Mouse (Mus musculus): ENCODE data around the gene Sec16b. TPM values are rescaled to one million over a fixed set of nuclear protein-coding genes. Genes with fewer than 3 reads are reported as not detected.

The Sec16b gene
- polyA plus RNA-seq, 1 experiment from 2014 or later = 1.8 TPM

DNA sequence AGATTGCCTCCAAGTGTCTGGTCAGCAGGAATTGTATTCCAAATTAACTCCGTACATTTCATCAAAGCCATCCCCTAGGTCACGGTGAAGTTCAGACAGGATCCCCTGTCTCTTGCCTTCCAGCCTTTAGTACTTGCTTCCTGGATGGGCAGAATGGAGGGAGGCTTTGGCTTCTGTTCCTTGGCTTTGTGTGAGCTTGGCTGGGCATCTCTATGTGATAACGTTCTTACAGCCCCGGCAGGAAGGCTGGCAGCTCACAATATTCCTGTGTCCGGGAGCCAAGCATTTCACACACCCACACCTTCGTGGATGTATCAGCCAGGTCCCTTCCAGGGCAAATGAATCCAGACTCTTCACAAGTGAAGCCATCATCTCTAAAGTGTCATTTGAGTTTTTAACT is 53.5 kb downstream of the Sec16b start:
- ATAC-seq (replicated peaks; ENCODE audit: low FRiP score, low read depth) = no peak
- no peak for DNase-seq (ENCODE audit: low spot score)
- no peaks in the 10 kb centered on the region for H3K27me3 ChIP-seq (ENCODE audit: insufficient read depth, low read length)
- H3K4me3 ChIP-seq (replicated peaks; ENCODE audit: low read depth, low read length) = no peak overlapping the region
- H3K36me3 ChIP-seq (ENCODE audit: insufficient read depth, low read length) = no peaks in the 10 kb centered on the region
- TF ChIP-seq CTCF (IDR thresholded peaks at IDR 0.05; ENCODE audit: low read depth) = no peak
- 76% methylated on average over 6 of the region's 6 CpGs for WGBS
- no peak overlapping the region for H3K27ac ChIP-seq
- no peak overlapping the region for H3K9ac ChIP-seq (ENCODE audit: low read depth, low read length)
- H3K4me1 ChIP-seq (replicated peaks; ENCODE audit: insufficient read depth, low read length) = no peaks in the 10 kb centered on the region
- no peaks in the 10 kb centered on the region for H3K9me3 ChIP-seq (replicated peaks; ENCODE audit: low read length)
- H3K4me2 ChIP-seq (ENCODE audit: low read length) = no peak overlapping the region

DNA sequence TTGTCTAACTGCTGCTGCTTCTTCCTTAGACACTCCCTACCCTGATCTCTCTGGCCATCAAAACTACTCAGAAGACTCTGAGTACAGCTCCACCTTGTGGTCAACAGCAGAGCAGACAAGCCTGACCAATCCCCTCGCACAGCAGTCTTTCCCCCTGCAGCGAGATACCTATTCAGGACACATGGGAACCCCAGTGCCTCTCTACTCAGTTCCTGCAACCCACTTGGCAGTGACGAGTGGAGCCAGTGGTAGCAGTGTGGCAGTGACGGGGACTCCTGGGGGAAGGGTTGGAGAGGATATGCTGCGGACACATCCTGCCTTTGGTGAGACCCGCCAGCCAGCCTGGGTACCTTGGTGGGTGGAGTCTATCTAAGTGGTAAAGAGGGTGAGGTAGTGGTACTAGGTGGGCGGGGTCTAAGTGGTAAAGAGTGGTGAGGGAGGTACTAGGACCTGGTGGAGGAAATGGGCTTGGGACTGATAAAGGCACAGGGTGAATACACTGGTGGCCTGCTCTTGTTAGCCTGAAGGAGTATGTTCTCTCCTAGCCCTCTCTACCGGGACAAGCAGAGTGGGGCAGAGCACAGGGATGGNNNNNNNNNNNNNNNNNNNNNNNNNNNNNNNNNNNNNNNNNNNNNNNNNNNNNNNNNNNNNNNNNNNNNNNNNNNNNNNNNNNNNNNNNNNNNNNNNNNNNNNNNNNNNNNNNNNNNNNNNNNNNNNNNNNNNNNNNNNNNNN is 54.3 kb downstream of the Sec16b start:
- peak; percentile 76 for TF ChIP-seq CTCF (IDR thresholded peaks at IDR 0.05; ENCODE audit: low read depth)
- DNase-seq (ENCODE audit: low spot score) = peak; percentile 75
- WGBS = 27% methylated on average over 8 of the region's 8 CpGs

DNA sequence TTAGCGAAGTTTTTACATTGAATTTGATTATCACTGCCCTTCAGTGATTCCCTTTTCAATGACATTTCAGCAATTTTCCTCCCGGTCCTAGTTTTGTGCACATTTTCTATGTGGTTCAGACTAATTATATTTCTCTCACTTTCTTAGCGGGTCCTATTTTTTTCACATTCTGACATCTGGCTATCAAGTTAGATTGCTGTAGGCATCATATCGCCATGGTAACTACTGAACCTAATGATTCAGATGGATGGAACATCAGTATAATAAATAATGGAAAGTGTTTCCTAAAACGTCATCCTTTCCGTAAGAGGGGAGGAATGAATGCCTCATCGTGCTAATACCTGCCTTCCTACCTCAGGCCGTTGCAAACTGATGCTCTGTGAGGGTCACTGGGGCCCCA is 61.3 kb downstream of the Sec16b start:
- Histone ChIP-seq H3K36me3 (ENCODE audit: insufficient read depth, low read length) (no peaks in the 10 kb centered on the region), H3K4me3 (replicated peaks; ENCODE audit: low read depth, low read length) (no peak overlapping the region), H3K27ac (no peak overlapping the region), H3K9me3 (replicated peaks; ENCODE audit: low read length) (no peaks in the 10 kb centered on the region), H3K4me1 (replicated peaks; ENCODE audit: insufficient read depth, low read length) (no peaks in the 10 kb centered on the region), H3K9ac (ENCODE audit: low read depth, low read length) (no peak overlapping the region), H3K27me3 (ENCODE audit: insufficient read depth, low read length) (no peaks in the 10 kb centered on the region), H3K4me2 (ENCODE audit: low read length) (no peak overlapping the region)
- 89% methylated on average over 8 of the region's 8 CpGs for WGBS
- DNase-seq (ENCODE audit: low spot score) (no peak), ATAC-seq (replicated peaks; ENCODE audit: low FRiP score, low read depth) (no peak)
- TF ChIP-seq CTCF (IDR thresholded peaks at IDR 0.05; ENCODE audit: low read depth) = no peak

More for the DNA sequence above, 54.3 kb downstream of the Sec16b start:
- Histone ChIP-seq H3K4me2 (ENCODE audit: low read length) (no peak overlapping the region), H3K4me1 (replicated peaks; ENCODE audit: insufficient read depth, low read length) (no peaks in the 10 kb centered on the region), H3K9ac (ENCODE audit: low read depth, low read length) (no peak overlapping the region), H3K9me3 (replicated peaks; ENCODE audit: low read length) (no peaks in the 10 kb centered on the region), H3K36me3 (ENCODE audit: insufficient read depth, low read length) (no peaks in the 10 kb centered on the region), H3K4me3 (replicated peaks; ENCODE audit: low read depth, low read length) (no peak overlapping the region), H3K27me3 (ENCODE audit: insufficient read depth, low read length) (no peaks in the 10 kb centered on the region), H3K27ac (no peak overlapping the region)
- peak; percentile 59; the same call in 1 of the 2 replicates for ATAC-seq (replicated peaks; ENCODE audit: low FRiP score, low read depth)

DNA sequence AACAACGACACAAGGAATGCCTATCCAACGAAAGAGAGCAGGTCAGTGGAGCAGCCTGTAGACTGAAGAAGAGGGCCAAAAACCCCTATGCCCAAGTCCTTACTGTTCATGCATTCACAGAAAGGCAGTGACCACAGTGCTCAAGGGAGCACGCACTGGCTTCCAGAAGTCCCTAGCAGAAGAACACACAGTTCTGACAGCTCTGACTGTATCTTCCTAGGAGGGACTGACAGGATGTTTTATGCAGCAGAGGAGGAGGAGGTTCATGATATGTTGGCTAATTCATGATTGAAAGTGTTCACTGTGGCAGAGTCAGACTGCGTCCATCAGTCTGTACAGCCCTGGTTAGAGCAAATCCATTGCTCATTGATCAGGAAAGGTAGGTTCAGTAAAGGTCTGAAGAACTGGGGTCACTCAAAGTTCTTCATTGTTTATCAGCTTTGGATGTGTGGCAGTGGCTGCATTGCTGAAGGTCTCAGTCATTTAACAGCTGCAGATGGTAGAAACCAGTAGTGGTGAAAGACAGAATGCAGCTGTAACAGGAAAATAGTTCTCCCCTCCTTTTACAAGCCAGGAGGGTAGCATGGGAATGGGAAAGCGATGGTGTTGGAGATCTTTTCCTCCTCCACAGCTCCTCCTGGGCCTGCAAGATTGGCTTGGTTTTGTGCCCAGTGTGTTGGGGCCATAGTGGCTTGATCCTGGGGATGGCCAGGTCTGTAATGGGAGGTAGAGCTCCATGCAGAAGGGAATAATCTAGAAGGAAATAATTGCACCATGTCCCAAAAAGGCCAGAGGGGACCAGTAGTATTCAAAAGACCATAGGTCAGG is 62.9 kb downstream of the Sec16b start:
- DNase-seq (ENCODE audit: low spot score) (no peak), ATAC-seq (replicated peaks; ENCODE audit: low FRiP score, low read depth) (no peak)
- whole genome bisulfite sequencing = 83% methylated on average over 5 of the region's 5 CpGs
- TF ChIP-seq CTCF (IDR thresholded peaks at IDR 0.05; ENCODE audit: low read depth) = no peak
- no peaks in the 10 kb centered on the region for H3K9me3 ChIP-seq (replicated peaks; ENCODE audit: low read length)
- no peaks in the 10 kb centered on the region for H3K4me1 ChIP-seq (replicated peaks; ENCODE audit: insufficient read depth, low read length)
- no peak overlapping the region for H3K4me3 ChIP-seq (replicated peaks; ENCODE audit: low read depth, low read length)
- no peaks in the 10 kb centered on the region for H3K36me3 ChIP-seq (ENCODE audit: insufficient read depth, low read length)
- H3K9ac ChIP-seq (ENCODE audit: low read depth, low read length) = no peak overlapping the region
- H3K27me3 ChIP-seq (ENCODE audit: insufficient read depth, low read length) = no peaks in the 10 kb centered on the region
- no peak overlapping the region for H3K27ac ChIP-seq
- H3K4me2 ChIP-seq (ENCODE audit: low read length) = no peak overlapping the region

DNA sequence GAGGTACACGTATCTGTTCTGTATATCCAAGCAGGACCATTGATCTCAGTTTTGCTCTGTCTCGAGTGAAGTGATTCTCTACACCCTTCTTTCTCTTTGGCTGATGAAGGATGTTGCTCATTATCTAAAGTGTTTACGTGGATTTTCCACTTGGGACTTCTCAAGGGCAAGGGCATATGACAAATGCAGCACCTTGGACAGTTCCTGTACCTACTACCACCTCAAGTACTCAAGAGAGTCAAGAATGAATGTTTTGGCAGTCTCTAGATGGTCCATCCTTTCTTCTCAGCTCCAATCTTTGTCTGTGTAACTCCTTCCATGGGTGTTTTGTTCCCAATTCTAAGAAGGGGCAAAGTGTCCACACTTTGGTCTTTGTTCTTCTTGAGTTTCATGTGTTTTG is 68.8 kb downstream of the Sec16b start:
- no peak for TF ChIP-seq CTCF (IDR thresholded peaks at IDR 0.05; ENCODE audit: low read depth)
- Histone ChIP-seq H3K4me1 (replicated peaks; ENCODE audit: insufficient read depth, low read length) (no peaks in the 10 kb centered on the region), H3K4me3 (replicated peaks; ENCODE audit: low read depth, low read length) (no peak overlapping the region), H3K27ac (no peak overlapping the region), H3K9ac (ENCODE audit: low read depth, low read length) (no peak overlapping the region), H3K36me3 (ENCODE audit: insufficient read depth, low read length) (no peaks in the 10 kb centered on the region), H3K27me3 (ENCODE audit: insufficient read depth, low read length) (no peaks in the 10 kb centered on the region), H3K4me2 (ENCODE audit: low read length) (no peak overlapping the region), H3K9me3 (replicated peaks; ENCODE audit: low read length) (no peaks in the 10 kb centered on the region)
- DNase-seq (ENCODE audit: low spot score) (peak; percentile 55), ATAC-seq (replicated peaks; ENCODE audit: low FRiP score, low read depth) (no peak)
- 82% methylated on average over 3 of the region's 3 CpGs for WGBS

DNA sequence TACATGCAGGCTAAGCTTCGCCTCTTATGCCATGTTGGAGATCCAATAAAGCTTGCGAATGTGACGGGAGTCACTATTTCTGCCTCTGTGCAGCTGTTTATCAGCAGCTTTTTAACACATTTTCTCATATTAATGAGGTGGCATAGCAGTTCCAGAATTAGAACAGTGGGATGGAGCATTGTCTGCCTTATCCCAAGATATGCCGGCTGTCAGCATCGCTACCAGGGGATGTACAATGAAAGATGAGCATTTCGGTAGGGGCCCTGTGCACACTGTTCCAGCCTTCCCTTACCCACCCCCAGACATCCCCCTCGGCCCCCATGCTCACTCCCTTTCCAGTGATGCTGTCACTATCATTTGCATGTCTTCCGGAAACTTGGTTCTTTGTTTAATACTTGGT is 71.8 kb downstream of the Sec16b start:
- H3K4me3 ChIP-seq (replicated peaks; ENCODE audit: low read depth, low read length) = no peak overlapping the region
- no peaks in the 10 kb centered on the region for H3K27me3 ChIP-seq (ENCODE audit: insufficient read depth, low read length)
- no peak for TF ChIP-seq CTCF (IDR thresholded peaks at IDR 0.05; ENCODE audit: low read depth)
- no peak overlapping the region for H3K4me2 ChIP-seq (ENCODE audit: low read length)
- no peak overlapping the region for H3K27ac ChIP-seq
- no peaks in the 10 kb centered on the region for H3K4me1 ChIP-seq (replicated peaks; ENCODE audit: insufficient read depth, low read length)
- DNase-seq (ENCODE audit: low spot score) = no peak
- H3K9ac ChIP-seq (ENCODE audit: low read depth, low read length) = no peak overlapping the region
- no peaks in the 10 kb centered on the region for H3K9me3 ChIP-seq (replicated peaks; ENCODE audit: low read length)
- no peak for ATAC-seq (replicated peaks; ENCODE audit: low FRiP score, low read depth)
- WGBS = 89% methylated on average over 8 of the region's 8 CpGs
- no peaks in the 10 kb centered on the region for H3K36me3 ChIP-seq (ENCODE audit: insufficient read depth, low read length)

Data from kidney, postnatal 0 days (tissue).